Mouse (Mus musculus) frontal cortex, postnatal 36 days (tissue): Measurements from ENCODE around the gene Kif26a.

ENCODE experiments used
- DNase-seq, 2 experiments: peaks; one replicate each; pipeline ENCODE4 v3.0.0; 2022; ENCODE audit warnings: low spot score in 2 of 2

The Kif26a gene

GRCm38 (mm10) chr12:112163981-112164839, 18.2 kb downstream of the Kif26a start:
- DNase-seq: no peak

- no peak for DNase-seq
These were observed 18.8 kb downstream of the Kif26a start for GRCm38 (mm10) chr12:112164840-112165219.

GRCm38 (mm10) chr12:112169240-112169639, 23.2 kb downstream of the Kif26a start:
- no peak for DNase-seq

GRCm38 (mm10) chr12:112170671-112171574, 24.9 kb downstream of the Kif26a start:
- no peak for DNase-seq

- no peak for DNase-seq
These were observed 25.6 kb downstream of the Kif26a start for GRCm38 (mm10) chr12:112171657-112172056.

GRCm38 (mm10) chr12:112172214-112172613, 26.2 kb downstream of the Kif26a start:
- DNase-seq: no peak

GRCm38 (mm10) chr12:112177679-112178078, 31.7 kb downstream of the Kif26a start:
- no peak for DNase-seq

- no peak for DNase-seq
These were observed 33.7 kb downstream of the Kif26a start for GRCm38 (mm10) chr12:112179687-112180086.

GRCm38 (mm10) chr12:112181921-112182608, 36.1 kb downstream of the Kif26a start:
- no peak for DNase-seq

GRCm38 (mm10) chr12:112182609-112182955, 36.6 kb downstream of the Kif26a start:
- DNase-seq: no peak

- no peak for DNase-seq
These were observed 37.7 kb downstream of the Kif26a start for GRCm38 (mm10) chr12:112183675-112184074.

- DNase-seq: no peak
These were observed 38.4 kb downstream of the Kif26a start for GRCm38 (mm10) chr12:112184390-112184789.

- DNase-seq: no peak
These were observed 40.9 kb downstream of the Kif26a start for GRCm38 (mm10) chr12:112186899-112187298.

- DNase-seq: peak in 1 of 2 experiments; percentile 30
These were observed 45.7 kb downstream of the Kif26a start for GRCm38 (mm10) chr12:112191753-112192152.

- DNase-seq: no peak
These were observed 49.0 kb downstream of the Kif26a start for GRCm38 (mm10) chr12:112195019-112195418.

GRCm38 (mm10) chr12:112196562-112196961, 50.6 kb downstream of the Kif26a start:
- no peak for DNase-seq

- peak in 1 of 2 experiments; percentile 24 for DNase-seq
These were observed 53.4 kb downstream of the Kif26a start for GRCm38 (mm10) chr12:112199363-112199762.

- DNase-seq: no peak
These were observed 54.0 kb downstream of the Kif26a start for GRCm38 (mm10) chr12:112200045-112200444.

GRCm38 (mm10) chr12:112207163-112207562, 61.2 kb downstream of the Kif26a start:
- DNase-seq: no peak

GRCm38 (mm10) chr12:112207734-112208133, 61.7 kb downstream of the Kif26a start:
- DNase-seq: no peak

- no peak for DNase-seq
These were observed 64.6 kb downstream of the Kif26a start for GRCm38 (mm10) chr12:112210622-112211021.

GRCm38 (mm10) chr12:112214441-112214857, 68.4 kb downstream of the Kif26a start:
- DNase-seq: no peak
